ENCODE assay signal across 13 mouse cellular contexts in genomic region chr2:128288138-128288551, GRCm38 (mm10).
DNase-seq lines count a peak whose midpoint lies in the region; ATAC-seq lines count a peak whose summit lies in the region.
"Had no signal": no experiment of that assay in that cellular context is flagged by ENCODE, and none has a peak within 500 bp of the region (broad histone marks: within the 10 kb centered on the region; RNA-seq: fewer than 3 reads in every experiment).

No protein-coding gene starts in this region.

- no peak overlapping the region for H3K27ac ChIP-seq in midbrain, embryonic 15.5 days

- H3K4me1 ChIP-seq in midbrain, embryonic 15.5 days = peaks cover 16% of the 10 kb centered on the region

- peak; percentile 46 for ATAC-seq in midbrain, embryonic 15.5 days (replicated peaks)

- H3K9ac ChIP-seq in midbrain, embryonic 15.5 days = no peak overlapping the region

- peak; percentile 41 for DNase-seq in embryo, embryonic 11 days
- DNase-seq in embryo, embryonic 10 days (ENCODE audit: low spot score) = no peak
- peak; percentile 77 for DNase-seq in MN1 (ENCODE audit: low spot score)
- DNase-seq in gonadal fat pad, adult 2 months (ENCODE audit: low read depth) = peak; percentile 44
- DNase-seq in left cerebral cortex, adult 9 months (ENCODE audit: low spot score in 2 of 2) = no peak
- DNase-seq in gastrocnemius, postnatal 14 days = no peak
- no peak for DNase-seq in gastrocnemius, postnatal 36 days
- DNase-seq: B cell, adult 2 months; cerebellum, postnatal 36 days; heart, adult 11 months; kidney, postnatal 10 days had no signal

- 16% methylated on average over 12 of the region's 12 CpGs for WGBS in midbrain, embryonic 15.5 days

- H3K9me3 ChIP-seq in midbrain, embryonic 15.5 days = peaks cover 4% of the 10 kb centered on the region; the same call in 1 of the 2 replicates

- H3K4me3 ChIP-seq in midbrain, embryonic 15.5 days = no peak overlapping the region
- H3K4me3 ChIP-seq: erythroblast, embryonic 14.5 days had no signal

- intact Hi-C loops in gastrocnemius, postnatal 14 days (cut with DNase I; ENCODE audit: low total_unique reads) = no loop called here
- intact Hi-C loops in gastrocnemius, postnatal 36 days (cut with DNase I) = no loop called here

- H3K36me3 ChIP-seq in midbrain, embryonic 15.5 days (replicated peaks) = no peaks in the 10 kb centered on the region

- peak overlapping the region; percentile 1; the same call in 1 of the 2 replicates for H3K4me2 ChIP-seq in midbrain, embryonic 15.5 days

- H3K27me3 ChIP-seq in midbrain, embryonic 15.5 days (replicated peaks) = no peaks in the 10 kb centered on the region

Comparison
In these comparisons a context has a peak if more than half of its experiments do, and no peak if none do; other contexts are left out.
1. DNase-seq: peak in embryo, embryonic 11 days (single experiment), MN1 (single experiment) and gonadal fat pad, adult 2 months (single experiment); none in embryo, embryonic 10 days (single experiment), left cerebral cortex, adult 9 months (0 of 2), gastrocnemius, postnatal 14 days (single experiment) and gastrocnemius, postnatal 36 days (0 of 2).